Mouse (Mus musculus) neutrophil, adult 5-6 weeks (primary cell): Measurements from ENCODE around the gene Ypel3. TPM values are rescaled to one million over a fixed set of nuclear protein-coding genes. Genes with fewer than 3 reads are reported as not detected.

Experiments
- ATAC-seq: fragments of 151-379, 151-347 bp; 2 replicates; pipeline ENCODE4 v1.8.0; 2017; ENCODE audit warnings: mild to moderate bottlenecking, moderate TSS enrichment; ENCODE audit not compliant: insufficient number of reproducible peaks, poor library complexity, low FRiP score, severe bottlenecking; ENCODE audit errors: extremely low read depth
- total RNA-seq: library from RNA; stranded (forward); fragments of 200-1000 nt; gene quantifications from 2 replicates; pipeline ENCODE4 v1.2.3, GENCODE M21; 2017

Gene Ypel3
- total RNA-seq, 1 experiment from 2014 or later: 379 TPM

DNA sequence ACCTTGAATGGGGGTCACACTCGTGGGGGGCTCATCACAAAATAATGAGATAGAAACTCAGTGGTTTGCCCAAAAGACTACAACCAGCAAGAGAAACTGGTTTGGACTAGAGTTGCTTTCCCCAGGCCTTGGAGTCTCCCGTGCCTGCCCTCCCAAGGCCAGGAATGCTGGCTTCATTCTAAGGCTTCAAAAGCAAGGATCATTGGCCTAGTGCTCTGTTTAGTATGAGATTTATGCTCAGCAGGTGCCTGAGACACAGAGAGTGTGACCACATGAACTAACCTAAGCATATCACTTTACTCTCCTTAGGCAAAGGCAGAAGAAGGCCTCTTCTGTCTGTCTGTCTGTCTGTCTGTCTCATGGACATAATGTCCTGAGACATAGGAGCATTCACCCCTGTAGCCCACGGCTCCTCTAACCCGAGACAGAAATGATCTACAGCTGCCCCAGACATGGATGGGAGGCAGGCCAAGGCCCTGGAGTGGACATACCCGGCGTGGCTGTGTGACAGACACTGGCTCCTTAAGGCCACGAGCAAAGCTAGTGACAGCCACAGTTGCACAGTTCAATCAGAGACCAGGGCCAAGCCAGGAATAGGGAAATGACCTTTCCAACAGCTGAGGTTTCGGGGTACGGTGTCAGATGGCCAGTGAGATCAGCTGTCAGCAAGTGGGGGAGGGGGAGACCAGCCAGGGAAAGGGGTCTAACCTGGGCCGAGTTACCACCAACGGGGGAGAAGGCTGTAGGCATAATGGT is 25.6 kb downstream of the Ypel3 start:
- ATAC-seq: no peak

- ATAC-seq: no peak
Measured at GRCm38 (mm10) chr7:126803181-126803580, 26.4 kb downstream of the Ypel3 start.

GRCm38 (mm10) chr7:126803751-126804150 is 27.0 kb downstream of the Ypel3 start:
- ATAC-seq: no peak

DNA sequence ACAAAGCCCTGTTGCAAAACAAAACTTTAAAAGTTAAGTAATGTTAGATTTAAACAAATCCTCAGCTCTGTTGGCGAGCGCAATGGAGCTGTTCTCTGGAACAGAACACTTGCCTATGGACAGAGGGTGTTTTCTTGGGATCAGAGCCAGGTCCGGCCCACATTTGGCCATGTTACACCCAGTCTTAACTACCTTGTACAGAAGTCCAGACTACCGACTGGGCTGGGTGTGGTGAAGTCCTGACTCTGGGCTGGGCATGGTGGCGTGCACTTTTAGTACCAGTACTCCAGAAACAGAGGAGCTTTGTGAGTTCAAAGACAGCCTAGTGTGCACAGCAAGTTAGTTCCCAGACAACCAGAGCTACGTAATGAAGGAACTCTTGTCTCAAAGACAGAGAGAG is 30.2 kb downstream of the Ypel3 start:
- no peak for ATAC-seq

- no peak for ATAC-seq
Measured at GRCm38 (mm10) chr7:126807405-126807804, 30.6 kb downstream of the Ypel3 start.

GRCm38 (mm10) chr7:126808703-126809455 is 32.1 kb downstream of the Ypel3 start:
- peak; percentile 43; the same call in 1 of the 2 replicates for ATAC-seq

GRCm38 (mm10) chr7:126809723-126810369 is 33.1 kb downstream of the Ypel3 start:
- ATAC-seq: no peak

DNA sequence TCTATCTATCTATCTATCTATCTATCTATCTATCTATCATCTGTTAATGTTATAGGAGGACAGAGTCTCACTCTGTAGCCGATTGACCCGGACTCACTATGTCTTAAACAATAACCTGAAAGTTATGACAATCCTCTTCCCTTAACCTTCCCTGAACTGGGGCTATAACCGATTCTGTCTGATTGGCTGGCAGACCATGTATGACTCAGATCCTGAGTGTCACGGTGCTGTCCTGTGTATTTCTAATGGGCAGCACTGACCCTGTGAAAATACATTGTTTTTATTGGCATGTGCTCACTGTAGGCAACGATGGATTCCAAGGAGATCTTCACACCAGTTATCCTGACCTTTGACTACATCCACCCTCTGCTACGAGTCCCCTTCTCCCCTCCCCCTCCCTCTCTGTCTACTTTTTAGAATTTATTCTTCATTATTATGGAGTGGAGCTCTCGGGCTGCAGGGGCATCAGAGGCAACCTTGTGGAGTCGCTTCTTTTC is 39.0 kb downstream of the Ypel3 start:
- no peak for ATAC-seq

DNA sequence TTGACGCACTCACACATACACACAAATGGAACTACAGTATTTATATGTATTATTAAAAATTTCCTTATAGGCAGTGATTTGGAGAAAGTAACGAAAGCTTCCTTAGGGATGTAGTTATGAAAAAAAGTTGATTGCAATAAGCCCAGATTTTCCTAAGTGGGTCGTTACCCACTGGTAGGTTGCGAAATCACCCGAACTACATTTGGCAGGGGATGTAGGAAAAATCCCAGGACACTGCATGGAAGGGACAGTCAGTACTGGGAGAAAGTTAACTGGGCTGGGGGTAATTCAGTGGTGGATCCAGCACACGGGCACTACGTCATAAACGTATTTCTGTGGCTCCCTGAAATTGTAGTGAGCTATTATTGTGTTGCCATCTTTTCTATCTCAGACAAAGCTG is 39.7 kb downstream of the Ypel3 start:
- ATAC-seq: no peak

GRCm38 (mm10) chr7:126817595-126817994 is 40.8 kb downstream of the Ypel3 start:
- ATAC-seq: no peak

GRCm38 (mm10) chr7:126818818-126819217 is 42.1 kb downstream of the Ypel3 start:
- no peak for ATAC-seq

GRCm38 (mm10) chr7:126821835-126822511 is 45.2 kb downstream of the Ypel3 start:
- ATAC-seq: peak; percentile 75

- ATAC-seq: no peak
Measured at GRCm38 (mm10) chr7:126822741-126823140, 46.0 kb downstream of the Ypel3 start.

DNA sequence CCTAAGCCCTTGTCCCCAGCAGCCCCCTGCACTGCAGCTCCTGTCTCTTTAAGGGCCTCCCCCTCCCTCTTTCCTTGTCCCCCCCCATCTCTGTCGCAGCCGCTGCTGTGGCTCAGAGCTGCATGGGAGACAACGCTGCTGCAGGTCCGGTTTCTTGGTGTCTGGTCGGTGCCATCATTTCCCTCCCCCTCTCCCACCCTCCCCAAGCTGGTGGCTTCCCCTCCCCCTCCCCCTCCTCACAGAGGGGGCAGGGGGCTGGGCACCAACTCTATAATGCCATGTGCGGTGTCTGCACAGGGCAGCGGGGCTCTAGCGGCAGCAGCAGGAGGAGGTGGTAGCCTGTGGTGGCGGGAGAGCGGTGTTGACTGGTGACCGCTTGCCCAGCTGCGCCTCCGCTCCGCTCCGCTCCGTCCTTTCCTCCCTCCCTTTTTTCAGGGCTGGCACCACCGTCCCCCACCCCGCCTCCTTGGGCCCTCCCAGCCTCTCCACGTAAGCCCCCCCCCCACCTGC is 46.5 kb downstream of the Ypel3 start:
- ATAC-seq: no peak

GRCm38 (mm10) chr7:126823940-126824339 is 47.2 kb downstream of the Ypel3 start:
- ATAC-seq: no peak

- ATAC-seq: no peak
Measured at GRCm38 (mm10) chr7:126825403-126825802, 48.6 kb downstream of the Ypel3 start.

- ATAC-seq: no peak
Measured at GRCm38 (mm10) chr7:126825952-126826351, 49.2 kb downstream of the Ypel3 start.
